Mouse (Mus musculus): ENCODE results near the gene Gm5148.

DNA sequence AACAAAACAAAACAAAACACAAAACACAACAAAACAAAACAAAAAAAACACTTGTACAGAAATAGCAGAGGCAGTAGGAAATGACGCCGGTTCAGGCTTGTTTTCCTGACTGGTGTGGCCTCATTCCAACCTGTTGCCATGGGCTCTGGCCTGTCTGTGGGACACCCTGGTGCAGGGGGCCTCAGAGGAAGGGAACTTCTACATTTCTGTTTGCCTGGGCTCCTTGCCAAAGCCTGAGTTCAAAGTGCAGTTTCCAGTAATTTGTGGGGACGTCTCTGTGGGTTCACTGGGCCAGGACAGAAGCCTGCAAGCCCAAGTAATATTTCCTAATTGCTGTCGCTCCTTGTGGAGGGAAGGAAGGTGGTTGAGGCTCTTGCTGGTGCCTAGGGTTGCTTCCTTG is 4.9 kb upstream of the Gm5148 start:
- TF ChIP-seq CTCF (IDR thresholded peaks at IDR 0.05) = no peak
- TF ChIP-seq EP300 (IDR thresholded peaks at IDR 0.05) = peak; percentile 39; the same call in 1 of the 2 replicates

All from lung, postnatal 0 days (tissue).